Mouse (Mus musculus) kidney, adult 2 months (tissue): ENCODE measurements at regions not wholly inside any gene's neighbourhood (a gene's known extent, or its start where the extent isn't known, plus 50 kb on each side); places are given as distances from the start of the nearest gene placed in this dataset.

Experiments used
- DNase-seq: peaks from one replicate; pipeline ENCODE4 v3.0.0; 2021
- H3K27ac ChIP-seq: fragments of 200-500 bp; 2 replicates; pipeline ENCODE4 v1.5.1; 2012; ENCODE audit warnings: low read depth, low read length, control low read depth, inconsistent platforms; ENCODE audit not compliant: insufficient read depth
- H3K27me3 ChIP-seq: fragments of 200-500 bp; replicated peaks from 2 replicates; pipeline ENCODE4 v1.6.1; 2012; ENCODE audit warnings: mild to moderate bottlenecking, moderate library complexity, low read length, inconsistent platforms; ENCODE audit not compliant: control insufficient read depth, insufficient read depth
- H3K36me3 ChIP-seq: fragments of 200-500 bp; 2 replicates; pipeline ENCODE4 v1.6.1; 2012; ENCODE audit warnings: mild to moderate bottlenecking, moderate library complexity, low read length, inconsistent platforms; ENCODE audit not compliant: control insufficient read depth, insufficient read depth
- H3K4me1 ChIP-seq: fragments of 200-500 bp; 2 replicates; pipeline ENCODE4 v1.6.1; 2011; ENCODE audit warnings: low read length; ENCODE audit not compliant: control insufficient read depth, insufficient read depth
- H3K4me3 ChIP-seq: fragments of 200-500 bp; 2 replicates; pipeline ENCODE4 v1.5.1; 2011; ENCODE audit warnings: mild to moderate bottlenecking, low read depth, low read length, control low read depth; ENCODE audit not compliant: insufficient read depth
- CTCF ChIP-seq: fragments of 200-500 bp; conservative IDR thresholded peaks from 2 replicates; pipeline ENCODE4 v1.5.1; 2011; ENCODE audit warnings: low read depth, mild to moderate bottlenecking, control low read depth, low read length, moderate library complexity, mixed read lengths; ENCODE audit not compliant: insufficient read depth, insufficient read length
- POLR2A ChIP-seq: fragments of 200-500 bp; IDR thresholded peaks from one replicate; pipeline ENCODE4 v1.6.1; 2011; ENCODE audit warnings: low read depth, low read length, control low read depth
- WGBS: fragments of 180-500 bp; shearing (Covaris S2); methylation state at CpG from one replicate; pipeline ENCODE4 v1.1.7; 2018; 5-methylcytosine and 5-hydroxymethylcytosine counted together

- Histone ChIP-seq H3K4me1 (no peaks in the 10 kb centered on the region), H3K4me3 (no peak overlapping the region), H3K27me3 (no peaks in the 10 kb centered on the region), H3K36me3 (no peaks in the 10 kb centered on the region), H3K27ac (no peak overlapping the region)
- no peak for DNase-seq
- 82% methylated on average over 3 of the region's 3 CpGs for WGBS
- TF ChIP-seq CTCF (no peak), POLR2A (no peak)
Measured at GRCm38 (mm10) chr14:102505696-102506321, 476.6 kb downstream of the Kctd12 start.

- Histone ChIP-seq H3K27ac (no peak overlapping the region), H3K36me3 (no peaks in the 10 kb centered on the region), H3K4me1 (peaks cover 5% of the 10 kb centered on the region; the same call in 1 of the 2 replicates), H3K4me3 (no peak overlapping the region), H3K27me3 (no peaks in the 10 kb centered on the region)
- WGBS, result 38% methylated on average over 1 of the region's 1 CpGs
- TF ChIP-seq CTCF (no peak), POLR2A (no peak)
- peak; percentile 79 for DNase-seq
Measured at GRCm38 (mm10) chr14:102497179-102497578, 485.3 kb downstream of the Kctd12 start.

GRCm38 (mm10) chr14:102492376-102492775, 490.1 kb downstream of the Kctd12 start:
- Histone ChIP-seq H3K4me1 (peaks cover 2% of the 10 kb centered on the region; the same call in 1 of the 2 replicates), H3K36me3 (no peaks in the 10 kb centered on the region), H3K4me3 (no peak overlapping the region), H3K27me3 (no peaks in the 10 kb centered on the region), H3K27ac (no peak overlapping the region)
- TF ChIP-seq CTCF (no peak), POLR2A (no peak)
- no peak for DNase-seq
- 44% methylated on average over 2 of the region's 2 CpGs for WGBS

GRCm38 (mm10) chr14:102491205-102491604, 491.2 kb downstream of the Kctd12 start:
- DNase-seq, result peak; percentile 80
- TF ChIP-seq CTCF, result no peak
- no peak for TF ChIP-seq POLR2A
- Histone ChIP-seq H3K36me3 (no peaks in the 10 kb centered on the region), H3K4me1 (no peaks in the 10 kb centered on the region; the same call in 1 of the 2 replicates), H3K27me3 (no peaks in the 10 kb centered on the region), H3K4me3 (no peak overlapping the region), H3K27ac (no peak overlapping the region)
- WGBS, result 59% methylated on average over 1 of the region's 1 CpGs

- no peak for DNase-seq
- no peak for TF ChIP-seq CTCF
- TF ChIP-seq POLR2A, result no peak
- no peaks in the 10 kb centered on the region for H3K4me1 ChIP-seq
- no peak overlapping the region for H3K27ac ChIP-seq
- 86% methylated on average over 2 of the region's 2 CpGs for WGBS
- H3K27me3 ChIP-seq, result no peaks in the 10 kb centered on the region
- H3K36me3 ChIP-seq, result no peaks in the 10 kb centered on the region
- no peak overlapping the region for H3K4me3 ChIP-seq
Measured at GRCm38 (mm10) chr14:102477162-102477561, 505.3 kb downstream of the Kctd12 start.

GRCm38 (mm10) chr14:102469326-102469725, 513.1 kb downstream of the Kctd12 start:
- DNase-seq, result no peak
- WGBS, result 75% methylated on average over 4 of the region's 4 CpGs
- no peak for TF ChIP-seq CTCF
- no peak for TF ChIP-seq POLR2A
- Histone ChIP-seq H3K4me3 (no peak overlapping the region), H3K27ac (no peak overlapping the region), H3K4me1 (no peaks in the 10 kb centered on the region), H3K27me3 (no peaks in the 10 kb centered on the region), H3K36me3 (no peaks in the 10 kb centered on the region)

- Histone ChIP-seq H3K27me3 (no peaks in the 10 kb centered on the region), H3K4me3 (no peak overlapping the region), H3K4me1 (no peaks in the 10 kb centered on the region), H3K27ac (no peak overlapping the region), H3K36me3 (no peaks in the 10 kb centered on the region)
- no peak for TF ChIP-seq POLR2A
- TF ChIP-seq CTCF, result no peak
- DNase-seq, result no peak
- 73% methylated on average over 1 of the region's 1 CpGs for WGBS
Measured at GRCm38 (mm10) chr14:102461001-102461400, 521.4 kb downstream of the Kctd12 start.
